Mouse (Mus musculus): Measurements from ENCODE around the gene Eif5a2. TPM values are rescaled to one million over a fixed set of nuclear protein-coding genes. Genes with fewer than 3 reads are reported as not detected.
A peak's percentile ranks its signal among the peaks of the same experiment; 100 is the strongest.

Eif5a2 gene
- total RNA-seq, 2 experiments from 2014 or later, result 0.64 to 0.72 TPM

DNA sequence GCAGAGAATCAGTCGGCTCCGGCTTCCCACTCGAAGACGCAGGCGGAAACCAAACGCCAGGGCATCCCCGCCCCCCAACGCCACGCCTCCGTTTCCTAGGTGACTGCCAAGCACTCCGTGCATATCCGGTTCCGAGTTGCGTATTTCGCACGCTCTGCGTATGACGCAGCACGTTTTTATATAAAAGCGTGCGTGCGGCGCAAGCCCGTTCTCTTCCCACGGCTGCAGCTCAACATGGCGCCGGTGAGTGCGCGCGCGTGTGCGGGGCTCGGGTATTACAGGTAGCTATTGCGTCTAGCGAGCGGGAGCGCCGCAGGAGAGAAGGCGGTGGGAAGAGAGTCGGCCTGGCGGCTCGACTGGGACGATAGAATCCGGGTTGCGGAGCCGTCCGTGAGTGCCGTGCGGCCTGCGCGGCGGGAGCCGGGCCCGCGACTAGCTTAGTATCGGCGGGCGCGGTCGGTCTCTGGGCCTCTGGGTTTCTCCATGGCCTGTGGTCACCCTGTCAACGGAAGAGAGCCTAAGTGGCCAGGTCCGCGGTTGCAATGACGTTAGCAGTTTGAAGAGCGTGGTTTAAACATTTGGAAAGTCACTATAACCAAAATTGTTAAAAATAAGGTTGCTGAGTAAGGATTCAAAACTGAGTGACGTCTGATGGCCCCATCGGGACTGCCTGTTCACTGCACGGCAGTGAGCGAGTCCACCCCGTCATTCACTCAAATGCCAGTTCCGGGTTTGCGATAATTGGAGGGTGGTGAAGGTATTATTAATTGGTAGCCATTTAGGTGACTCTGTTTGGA lies 24.4 kb downstream of the Eif5a2 start, which contains the start of gene Rpl22l1:
TSS of gene Rpl22l1 (plus strand) at position 136 of the 797 bp plus-strand sequence.
- intact Hi-C loops (cut with DNase I), result no loop called here
- DNase-seq, result peak; percentile 98

DNA sequence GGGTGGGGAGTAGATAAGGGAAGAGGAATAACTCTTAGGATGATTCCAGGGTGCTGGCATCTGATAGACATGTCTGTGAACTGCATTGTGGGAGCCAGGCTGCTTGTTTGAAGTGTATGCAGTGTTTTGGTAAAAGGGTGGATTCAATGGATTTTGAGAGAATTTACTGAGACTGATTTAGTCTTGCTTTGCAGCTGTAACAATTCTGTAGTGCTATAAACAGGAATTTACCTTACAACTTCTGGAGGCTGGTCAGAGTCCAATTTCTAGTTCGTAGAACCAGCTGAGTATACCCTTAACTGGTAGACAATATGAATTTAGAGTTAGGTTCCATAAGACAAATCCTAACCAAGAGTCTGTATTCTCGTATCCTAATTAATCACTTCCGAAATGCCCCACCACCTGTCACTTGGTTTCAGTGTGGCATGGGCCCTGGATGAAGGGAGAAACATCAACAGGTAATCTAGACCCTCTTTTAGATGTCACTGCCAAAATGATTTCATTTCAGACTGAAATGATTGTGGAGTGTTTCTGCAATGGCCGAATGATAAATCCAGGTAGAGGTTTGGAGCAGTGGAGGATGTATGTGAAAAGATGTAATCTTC lies 27.1 kb downstream of the Eif5a2 start:
- intact Hi-C loops (cut with DNase I), result no loop called here
- no peak for DNase-seq

DNA sequence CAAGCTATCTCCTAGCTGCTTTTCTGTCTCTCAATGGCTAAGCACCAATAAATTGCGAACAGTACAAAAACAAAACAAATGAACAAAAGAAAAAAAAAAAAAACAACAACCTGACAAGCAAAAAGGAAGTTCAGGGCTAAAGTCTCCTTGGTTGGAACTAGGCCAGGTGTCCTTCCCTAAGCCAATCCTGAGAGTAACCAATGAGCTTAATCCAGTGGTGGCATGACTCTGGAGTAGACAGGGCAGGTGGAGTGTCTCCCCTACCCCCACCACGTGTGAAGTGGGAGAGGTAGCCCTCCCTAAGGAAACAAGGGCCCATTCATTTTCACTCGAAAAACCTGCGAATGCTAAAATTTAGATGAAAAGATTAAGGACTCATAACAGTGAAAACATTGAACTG lies 30.4 kb downstream of the Eif5a2 start:
- intact Hi-C loops (cut with DNase I), result no loop called here

DNA sequence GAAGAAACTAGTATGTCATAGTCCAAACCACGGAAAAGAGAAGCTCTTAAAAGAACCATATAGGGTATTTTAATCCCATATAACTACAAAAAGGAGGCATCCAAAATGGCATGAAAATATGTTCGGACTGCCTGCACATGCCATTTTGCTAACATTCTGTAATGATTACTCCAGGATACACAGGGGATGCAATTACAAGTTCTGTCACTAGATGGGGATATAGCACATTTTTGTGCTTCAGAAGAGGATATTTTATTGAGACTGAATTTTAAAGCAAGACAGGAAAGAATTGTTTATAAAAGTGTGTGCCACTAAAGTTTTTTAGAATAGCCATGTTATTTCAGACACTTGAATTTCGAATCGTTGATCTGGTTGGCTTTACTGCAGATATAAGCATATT lies 33.3 kb downstream of the Eif5a2 start:
- intact Hi-C loops (cut with DNase I), result no loop called here
- DNase-seq, result no peak

More for the DNA sequence above, 30.4 kb downstream of the Eif5a2 start:
- DNase-seq, result no peak

DNA sequence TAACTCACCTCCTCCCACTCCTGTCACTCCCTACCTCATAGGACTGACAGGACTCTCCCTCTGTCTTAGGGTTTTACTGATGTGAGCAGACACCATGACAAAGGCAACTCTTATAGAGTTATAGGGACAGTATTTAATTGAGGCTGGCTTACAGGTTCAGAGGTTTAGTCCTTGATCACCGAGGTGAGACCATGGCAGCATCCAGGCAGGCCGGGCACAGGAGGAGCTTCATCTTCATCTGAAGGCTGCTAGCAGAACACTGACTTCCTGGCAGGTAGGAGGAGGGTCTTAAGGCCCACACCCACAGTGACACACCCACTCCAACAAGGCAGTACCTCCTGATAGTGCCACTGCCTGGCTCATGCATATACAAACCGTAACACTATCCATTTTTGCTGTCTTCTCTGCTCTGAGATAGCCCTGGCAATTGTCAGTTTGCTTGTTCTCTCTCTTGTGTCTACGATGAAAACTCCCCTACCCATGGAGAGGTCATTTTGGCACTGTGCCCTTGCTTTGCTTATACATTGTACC lies 35.0 kb downstream of the Eif5a2 start:
- intact Hi-C loops (cut with DNase I), result loop anchor here (2.0 kb wide), 1 partner anchor 153 kb away; no protein-coding TSS in a partner anchor
- DNase-seq, result no peak

DNA sequence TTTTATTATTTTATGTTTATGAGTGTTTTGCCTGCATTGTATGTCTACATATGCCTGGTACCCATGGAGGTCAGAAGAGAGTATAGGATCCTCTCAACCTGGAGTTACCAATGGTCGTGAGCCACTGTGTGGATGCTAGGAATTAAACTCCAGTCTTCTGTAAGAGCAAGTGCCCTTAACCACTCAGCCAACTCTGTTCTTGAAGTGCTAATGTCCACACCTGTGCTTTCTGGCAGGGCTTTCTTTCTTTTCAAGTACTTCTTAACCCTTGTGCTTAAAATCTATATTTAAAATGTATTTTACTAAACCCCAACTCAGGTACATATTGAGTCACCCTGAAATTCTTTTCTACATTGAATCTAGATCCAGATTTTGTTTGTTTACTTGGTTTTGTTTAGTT lies 45.2 kb downstream of the Eif5a2 start:
- intact Hi-C loops (cut with DNase I), result no loop called here
- no peak for DNase-seq

DNA sequence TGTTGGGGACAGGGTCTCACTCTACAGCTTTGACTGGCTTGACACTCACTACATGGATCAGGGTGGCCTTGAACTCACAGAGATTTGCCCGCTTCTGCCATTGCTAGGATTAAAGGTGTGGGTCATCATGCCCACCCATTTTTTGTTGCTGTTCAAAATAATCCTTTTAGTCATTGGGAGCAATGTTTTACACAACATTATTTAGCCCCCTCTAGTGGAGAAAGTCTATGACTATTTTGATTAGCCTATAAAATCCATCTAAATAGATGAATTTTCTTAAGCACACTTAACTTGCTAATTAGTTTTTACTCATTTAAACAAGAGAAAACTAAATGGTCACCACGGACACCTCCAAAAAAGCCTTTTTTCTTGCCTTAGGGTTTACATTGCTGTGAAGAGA lies 46.5 kb downstream of the Eif5a2 start:
- intact Hi-C loops (cut with DNase I), result no loop called here
- DNase-seq, result no peak

DNA sequence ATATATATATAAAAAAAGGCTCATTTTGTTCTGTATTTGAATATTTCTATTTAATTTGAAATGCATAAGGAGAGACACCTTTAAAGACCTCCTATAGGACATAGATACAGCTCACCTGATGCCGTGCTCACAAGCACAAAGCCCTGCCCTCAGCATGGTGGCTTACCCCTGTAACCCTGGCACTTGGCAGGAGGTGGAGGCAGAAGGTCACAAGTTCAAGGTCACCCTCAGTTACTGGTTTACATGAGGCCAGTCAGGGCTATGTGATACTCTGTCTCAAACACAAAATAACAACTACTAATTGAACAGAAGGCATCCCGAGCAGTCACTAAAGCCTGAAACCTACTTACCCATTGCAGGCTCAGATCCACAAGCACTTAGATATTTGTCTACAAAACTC lies 48.4 kb downstream of the Eif5a2 start:
- intact Hi-C loops (cut with DNase I), result no loop called here
- DNase-seq, result no peak

DNA sequence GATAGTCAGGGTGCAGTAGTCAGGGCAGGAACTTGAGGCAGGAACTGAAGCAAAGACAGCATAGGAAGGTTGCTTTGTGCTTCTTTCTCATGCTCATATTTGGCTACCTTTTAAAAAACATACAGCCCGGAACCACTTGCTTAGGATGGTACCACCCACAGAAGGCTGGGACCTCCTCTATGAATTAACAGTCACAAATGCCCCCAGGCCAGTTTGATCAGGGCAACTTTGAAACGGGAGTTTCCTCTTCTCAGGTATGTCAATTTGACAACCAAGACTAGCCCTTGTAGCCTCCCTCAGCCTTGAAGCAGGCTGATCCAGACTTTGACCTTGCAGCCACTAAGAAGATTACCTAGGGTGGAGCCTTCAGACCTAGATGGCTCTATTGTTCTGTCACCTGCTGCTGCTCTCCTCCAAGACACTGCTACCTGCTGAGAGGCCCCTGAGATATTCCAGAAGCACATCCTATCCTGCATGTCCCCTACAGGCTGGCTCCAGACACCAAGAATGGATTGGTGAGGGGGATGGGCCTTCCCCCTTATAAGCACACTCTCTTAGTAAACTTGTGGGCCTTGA lies 55.8 kb downstream of the Eif5a2 start:
- intact Hi-C loops (cut with DNase I), result no loop called here
- DNase-seq, result no peak

DNA sequence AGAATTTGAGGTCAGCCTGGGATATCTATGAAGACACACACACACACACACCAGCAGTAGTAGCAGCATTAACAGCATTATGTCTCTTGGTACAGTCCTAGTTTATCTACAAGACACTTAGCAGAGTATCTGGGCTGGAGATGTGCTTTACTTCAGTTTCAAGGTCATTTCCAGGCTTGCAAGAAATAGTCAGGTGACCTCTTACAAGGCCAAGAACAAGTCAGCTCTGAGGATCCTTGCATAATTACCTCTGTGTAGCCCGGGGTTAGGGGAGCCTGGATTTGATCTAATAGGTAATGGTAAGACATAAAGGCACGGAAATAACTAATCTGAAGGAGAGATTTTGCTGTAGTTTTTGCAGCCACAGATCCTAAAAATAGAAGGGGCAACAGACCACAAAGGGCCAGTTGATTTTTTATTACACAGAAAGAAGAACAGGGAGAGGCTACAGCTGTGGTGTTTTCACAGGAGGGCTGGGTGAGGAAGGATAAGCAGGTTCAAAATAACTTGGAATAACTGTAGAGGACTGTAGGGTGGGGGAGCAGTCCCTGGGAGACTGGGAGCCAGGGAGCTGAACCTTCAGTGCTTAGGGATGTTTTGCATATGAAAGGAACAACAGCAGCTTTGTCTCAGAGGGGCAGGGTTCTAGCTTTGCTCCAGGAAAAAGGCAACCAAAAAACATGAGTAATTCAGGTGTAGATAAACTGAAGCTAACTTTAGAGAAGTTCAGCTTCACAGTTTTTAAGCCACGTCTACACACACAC lies 61.0 kb downstream of the Eif5a2 start:
- no peak for DNase-seq
- intact Hi-C loops (cut with DNase I), result no loop called here

DNA sequence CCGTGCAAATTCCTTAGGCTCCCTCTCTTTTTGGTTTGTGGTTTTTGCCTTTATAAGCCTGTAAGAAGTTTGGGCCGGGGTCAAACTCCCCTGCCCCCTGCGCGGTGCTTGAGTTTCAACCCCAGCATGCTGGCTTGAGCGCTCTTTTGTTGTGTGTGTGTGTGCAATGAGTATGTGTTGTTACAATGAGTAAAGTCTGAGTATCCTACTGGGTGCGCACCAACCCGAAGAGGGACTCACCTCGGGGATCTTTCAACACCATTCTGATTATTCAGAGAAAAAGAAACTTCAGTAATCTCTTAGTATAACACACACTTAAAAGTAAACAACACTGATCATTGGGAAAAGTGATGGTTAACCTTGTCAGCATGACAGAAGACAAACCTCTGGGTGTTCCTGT lies 62.2 kb downstream of the Eif5a2 start:
- DNase-seq, result no peak
- intact Hi-C loops (cut with DNase I), result no loop called here

DNA sequence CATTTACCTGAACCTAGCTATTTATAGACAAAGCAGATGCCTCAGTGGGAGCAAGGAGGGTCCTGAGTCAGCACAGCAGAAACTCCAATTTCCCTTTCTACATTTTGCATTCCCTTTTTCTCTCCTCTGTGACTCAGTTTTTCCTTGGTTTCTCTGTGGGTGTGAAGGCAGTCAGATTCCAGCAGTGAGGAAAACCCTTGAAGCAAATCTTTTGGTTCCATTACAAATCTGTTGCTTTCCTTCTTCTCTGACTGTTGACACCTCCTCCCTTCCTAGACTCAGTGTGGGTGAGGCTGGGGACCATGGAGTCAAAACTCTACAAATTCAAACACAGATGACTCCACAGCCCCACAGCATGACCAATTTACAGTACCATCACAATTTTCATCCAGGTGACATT lies 66.0 kb downstream of the Eif5a2 start:
- DNase-seq, result no peak
- intact Hi-C loops (cut with DNase I), result no loop called here

Other genes with a start within 250 kb of the Eif5a2 start
- not detected for gene Slc2a2, start 83.4 kb upstream of the Eif5a2 start, total RNA-seq (2021)
- 100 to 1,000 TPM; 130 to 152 TPM for gene Rpl22l1, start 24.2 kb downstream of the Eif5a2 start, total RNA-seq (2021)
- not detected for gene Gm1527, start 111.3 kb downstream of the Eif5a2 start, total RNA-seq (2021)

Data from gastrocnemius, postnatal 36 days (tissue).